Mouse (Mus musculus) frontal cortex, postnatal 14 days (tissue): ENCODE data around the gene E130114P18Rik.

Experiments used
- DNase-seq, 2 experiments: peaks; one replicate each; pipeline ENCODE4 v3.0.0; 2022; ENCODE audit warnings: low spot score in 2 of 2

Gene E130114P18Rik

DNA sequence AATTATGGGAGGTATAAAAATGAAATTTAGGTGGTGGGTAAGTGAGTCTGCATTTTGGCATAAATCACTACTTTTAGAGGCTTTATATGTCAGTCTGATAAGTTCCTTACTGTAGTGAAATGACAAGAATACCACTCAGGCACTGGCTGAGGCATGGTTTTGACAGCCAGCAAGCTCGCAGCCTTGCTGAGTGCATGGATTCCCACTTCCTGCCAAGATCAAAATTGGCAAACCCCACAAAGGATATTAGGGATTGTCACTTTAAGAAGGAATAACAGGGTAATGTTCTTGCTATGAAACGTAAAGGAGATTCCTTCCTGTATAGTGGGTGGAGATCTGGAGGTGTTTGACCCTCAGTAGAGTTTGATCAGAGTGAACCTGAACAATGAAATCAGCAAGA is 27.4 kb upstream of the E130114P18Rik start:
- no peak for DNase-seq

DNA sequence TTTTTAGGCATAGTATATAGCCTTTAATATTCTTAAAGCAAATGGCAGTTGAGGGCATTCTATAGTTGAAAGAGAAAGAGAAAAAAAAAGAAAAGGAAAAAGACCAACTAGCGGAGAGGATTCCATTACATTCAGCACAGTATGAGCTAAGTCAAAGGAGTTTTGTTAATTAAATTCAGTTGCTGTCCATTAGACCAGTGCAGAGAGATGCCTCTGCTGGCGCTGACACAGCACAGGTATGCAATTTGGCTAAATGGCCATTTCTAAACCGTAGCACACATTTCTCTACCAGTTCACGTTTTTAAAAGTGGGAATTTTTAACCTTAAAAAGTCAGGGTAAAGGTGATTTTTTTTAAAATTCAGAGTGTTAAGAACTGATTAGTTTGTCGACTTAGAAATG is 26.8 kb upstream of the E130114P18Rik start:
- no peak for DNase-seq

DNA sequence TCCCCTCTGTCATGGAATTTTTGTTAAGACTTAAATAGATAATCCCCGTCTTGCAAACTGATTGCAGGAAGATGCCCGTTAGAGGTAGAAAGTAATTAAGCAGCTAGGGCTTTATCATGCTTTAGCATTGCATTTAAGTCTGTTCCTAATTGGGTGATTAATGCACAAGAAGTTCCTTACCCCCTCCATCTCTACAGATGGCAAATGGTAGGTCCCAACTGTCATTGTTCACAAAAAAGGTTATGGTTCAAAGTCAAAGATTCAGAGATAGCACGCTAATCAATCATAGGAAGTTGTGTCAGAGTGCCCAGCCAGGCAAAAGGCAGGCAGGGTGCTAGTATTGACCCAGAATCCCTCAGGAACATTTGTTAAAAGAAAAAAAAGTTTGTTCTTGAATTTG is 25.9 kb upstream of the E130114P18Rik start:
- DNase-seq: no peak

DNA sequence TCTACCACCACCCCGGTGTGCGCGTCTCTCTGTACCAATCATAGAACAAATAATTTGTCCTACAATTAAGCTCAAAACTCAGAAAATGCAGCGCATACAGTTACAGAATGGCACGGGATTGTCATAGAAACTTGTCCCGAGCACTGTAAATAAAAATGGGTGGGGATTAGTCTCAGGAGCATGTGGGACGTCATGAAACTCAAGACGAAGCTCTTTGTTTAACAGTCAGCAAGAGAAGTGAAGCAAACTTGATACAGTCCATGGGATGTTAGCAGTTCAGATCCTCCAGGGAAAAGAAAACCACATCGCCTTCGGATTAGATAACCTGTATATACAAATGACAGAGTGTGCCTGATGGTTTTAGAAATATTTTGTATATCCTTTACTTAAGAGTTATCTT is 18.6 kb upstream of the E130114P18Rik start:
- no peak for DNase-seq

DNA sequence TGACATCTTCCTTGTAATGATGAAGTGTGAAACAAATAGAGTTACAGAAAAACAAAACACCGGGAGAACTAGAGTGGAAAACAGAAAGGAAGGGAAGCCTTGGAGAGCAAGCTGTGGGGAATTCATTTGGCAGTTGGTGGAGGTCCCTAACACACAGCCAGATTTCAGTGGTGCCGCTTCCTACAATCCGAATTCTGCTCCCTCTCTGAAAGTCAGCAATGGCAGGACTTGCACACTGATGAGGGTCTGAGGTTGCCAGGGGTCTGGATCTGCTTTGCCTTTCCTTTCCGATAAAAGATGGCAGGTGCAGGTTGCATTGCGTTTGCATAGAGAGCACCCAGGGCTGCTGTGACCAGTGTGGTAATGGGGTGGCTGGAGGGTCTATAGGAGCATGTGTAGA is 18.1 kb upstream of the E130114P18Rik start:
- no peak for DNase-seq

DNA sequence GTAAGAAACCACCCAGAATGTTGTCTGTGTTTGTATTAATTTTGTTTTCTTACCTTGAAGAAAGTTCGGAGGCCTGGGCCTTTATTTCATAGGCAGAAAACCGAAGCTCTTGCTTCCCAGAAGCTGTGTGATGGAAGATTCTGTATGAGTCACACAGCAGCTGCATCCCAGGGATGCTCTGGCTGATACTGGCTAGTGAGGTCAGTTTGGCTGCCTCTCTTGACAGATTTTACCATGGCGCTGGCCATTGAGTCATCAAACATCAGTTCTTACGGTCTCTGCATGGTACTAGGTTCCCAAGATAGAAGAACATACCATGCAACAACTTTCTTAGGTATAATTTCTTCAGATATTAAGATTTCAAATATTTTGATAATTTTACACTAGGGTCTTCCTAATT is 17.0 kb upstream of the E130114P18Rik start:
- DNase-seq: no peak

DNA sequence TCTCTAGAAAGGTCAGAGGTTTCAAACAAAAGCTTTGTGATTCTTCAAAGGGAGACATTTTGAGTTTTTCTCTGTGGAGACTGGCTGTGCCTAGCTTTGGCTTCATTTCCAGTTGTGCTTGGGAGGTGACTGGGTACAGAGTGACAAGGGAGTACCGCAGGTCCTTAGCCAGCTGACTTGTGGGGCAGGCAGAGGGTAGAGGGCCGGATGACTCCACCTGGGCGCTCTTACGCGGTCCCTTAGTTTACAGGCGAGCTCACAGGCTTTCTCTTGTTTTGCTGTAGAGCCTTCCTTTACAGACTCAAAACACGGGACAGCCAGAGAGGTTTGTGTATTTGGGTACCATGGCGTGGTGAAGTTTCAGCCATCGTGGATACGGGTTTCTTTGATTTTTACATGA is 16.1 kb upstream of the E130114P18Rik start:
- DNase-seq: no peak

DNA sequence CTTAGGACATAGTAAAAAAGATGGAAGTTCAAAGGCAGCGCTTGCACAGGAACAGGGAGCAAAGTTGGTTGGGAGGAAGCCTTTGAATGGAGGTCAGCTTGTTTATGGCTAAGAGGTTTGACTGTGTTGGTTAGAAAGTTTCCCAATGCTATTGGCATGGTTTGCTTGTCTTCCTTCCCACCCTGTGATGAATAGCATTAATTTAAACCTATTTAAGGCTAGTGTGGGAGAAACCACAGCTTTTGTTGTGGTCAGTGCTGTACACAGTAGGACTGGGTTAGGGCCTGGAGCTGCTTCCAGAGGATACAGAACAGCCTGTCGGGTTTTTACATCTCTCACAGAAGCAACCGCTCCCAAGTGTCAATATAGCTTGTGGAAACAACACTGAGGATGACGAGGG is 10.7 kb upstream of the E130114P18Rik start:
- DNase-seq: no peak

DNA sequence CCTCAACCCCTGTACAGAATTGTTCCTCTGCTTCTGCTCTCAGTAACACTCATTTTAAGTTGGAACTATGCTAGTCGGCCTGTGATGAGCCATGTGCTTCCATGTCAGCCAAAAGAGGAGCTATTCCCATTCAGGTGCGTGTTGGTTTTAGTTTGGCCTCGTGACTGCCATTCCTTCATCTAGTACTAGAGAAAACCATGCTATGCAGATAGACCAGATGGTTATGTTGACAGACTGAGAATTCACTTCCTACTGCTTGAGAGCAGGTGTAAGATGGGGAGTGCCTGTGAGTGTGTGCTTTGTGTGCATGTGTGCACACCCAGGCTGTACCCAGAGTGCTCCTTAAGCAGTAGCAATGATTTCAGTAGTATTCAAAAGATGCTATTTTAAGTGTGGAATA is 9.6 kb upstream of the E130114P18Rik start:
- DNase-seq: no peak

DNA sequence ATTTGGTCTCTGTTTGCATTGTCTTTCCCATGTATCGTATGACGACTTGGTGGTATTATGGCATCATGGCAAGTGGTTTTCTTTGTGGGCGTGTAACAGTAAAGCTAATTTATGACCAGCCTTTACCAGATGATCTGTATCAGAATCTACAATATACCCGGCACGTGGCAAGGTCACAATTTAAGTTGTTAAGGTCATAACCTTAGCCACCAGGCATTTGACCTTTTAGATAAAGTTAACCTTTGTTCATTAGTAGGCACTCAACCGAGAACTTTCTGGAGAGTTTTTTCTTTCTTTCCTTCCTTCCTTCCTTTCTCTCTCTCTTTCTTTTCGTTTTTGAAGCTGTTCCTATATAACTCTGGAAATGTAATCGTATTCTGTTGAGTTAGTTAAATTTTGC is 8.7 kb upstream of the E130114P18Rik start:
- no peak for DNase-seq

DNA sequence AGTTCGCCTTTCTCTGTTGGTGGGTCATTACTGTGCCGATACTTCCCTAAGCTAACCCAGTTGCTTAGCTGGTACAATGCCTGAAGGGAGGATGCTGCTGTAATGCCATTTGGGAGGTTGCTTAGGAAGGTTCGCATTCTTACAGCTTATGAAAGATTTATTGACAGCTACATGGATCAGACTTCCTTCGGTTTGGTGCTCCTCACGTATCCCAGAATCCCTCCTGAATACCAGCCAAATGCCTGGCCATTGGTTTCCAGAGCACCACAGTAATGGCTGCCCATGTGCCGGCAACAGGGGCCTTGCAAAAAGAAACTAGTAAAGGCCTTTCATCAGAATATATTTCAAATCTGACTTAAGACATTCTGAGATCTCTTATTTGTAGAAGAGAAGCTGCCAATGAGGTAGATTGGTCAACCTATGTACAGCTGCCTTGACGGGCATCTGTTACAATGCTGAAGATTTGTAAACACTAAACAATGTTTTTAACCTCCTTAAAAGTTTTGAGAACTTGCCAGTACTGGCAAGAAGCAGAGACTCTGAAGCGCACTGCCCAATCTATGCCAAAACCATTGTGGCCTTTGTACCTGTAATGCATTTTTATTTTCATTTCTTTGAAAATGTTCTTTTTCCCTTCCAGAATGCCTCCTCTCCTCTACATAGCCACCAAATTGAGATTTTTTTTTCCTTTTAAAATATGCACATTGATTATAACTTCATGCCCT is 7.8 kb upstream of the E130114P18Rik start:
- DNase-seq: no peak

DNA sequence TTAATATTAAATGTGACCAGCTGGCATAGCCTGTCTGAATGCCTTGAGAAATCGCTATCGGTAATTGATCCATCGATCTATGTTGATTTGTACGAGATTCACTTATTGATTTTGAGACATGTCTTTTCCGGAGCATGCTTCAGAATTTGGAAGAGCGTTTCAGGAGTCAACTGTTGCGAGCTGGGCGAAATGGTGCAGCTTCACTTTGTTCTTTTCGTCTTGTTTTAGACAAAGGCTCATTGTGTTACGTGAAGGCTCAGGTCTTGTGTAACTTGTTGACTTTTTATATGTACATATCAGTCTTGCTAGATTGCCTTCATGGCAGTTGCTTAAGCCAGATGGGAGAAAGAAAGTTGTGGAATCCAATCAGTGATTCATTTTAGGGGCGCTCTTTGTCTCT is 6.4 kb upstream of the E130114P18Rik start:
- no peak for DNase-seq

DNA sequence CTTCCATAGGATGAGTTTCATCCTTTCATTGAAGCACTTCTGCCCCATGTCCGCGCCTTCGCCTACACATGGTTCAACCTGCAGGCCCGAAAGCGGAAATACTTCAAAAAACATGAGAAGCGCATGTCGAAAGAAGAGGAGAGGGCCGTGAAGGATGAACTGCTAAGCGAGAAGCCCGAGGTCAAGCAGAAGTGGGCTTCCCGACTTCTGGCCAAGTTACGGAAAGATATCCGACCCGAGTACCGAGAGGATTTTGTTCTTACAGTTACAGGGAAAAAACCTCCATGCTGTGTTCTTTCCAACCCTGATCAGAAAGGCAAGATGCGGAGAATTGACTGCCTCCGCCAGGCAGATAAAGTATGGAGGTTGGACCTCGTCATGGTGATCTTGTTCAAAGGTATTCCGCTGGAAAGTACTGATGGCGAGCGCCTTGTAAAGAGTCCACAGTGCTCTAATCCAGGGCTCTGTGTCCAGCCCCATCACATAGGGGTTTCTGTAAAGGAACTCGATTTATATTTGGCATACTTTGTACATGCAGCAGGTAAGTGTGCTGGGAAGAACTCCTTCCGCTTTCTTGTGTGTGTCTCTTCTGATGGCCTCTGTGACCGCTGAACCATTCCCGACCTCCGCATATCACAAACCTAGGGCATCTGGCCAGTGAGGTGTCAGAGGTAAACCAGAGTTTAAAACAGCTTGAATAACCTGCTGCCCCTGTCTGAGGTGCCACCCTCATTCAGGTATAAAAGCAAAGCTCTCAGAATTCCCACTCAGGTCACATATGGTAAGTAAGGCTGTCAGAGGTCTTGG is 5.4 kb upstream of the E130114P18Rik start:
- DNase-seq: no peak

DNA sequence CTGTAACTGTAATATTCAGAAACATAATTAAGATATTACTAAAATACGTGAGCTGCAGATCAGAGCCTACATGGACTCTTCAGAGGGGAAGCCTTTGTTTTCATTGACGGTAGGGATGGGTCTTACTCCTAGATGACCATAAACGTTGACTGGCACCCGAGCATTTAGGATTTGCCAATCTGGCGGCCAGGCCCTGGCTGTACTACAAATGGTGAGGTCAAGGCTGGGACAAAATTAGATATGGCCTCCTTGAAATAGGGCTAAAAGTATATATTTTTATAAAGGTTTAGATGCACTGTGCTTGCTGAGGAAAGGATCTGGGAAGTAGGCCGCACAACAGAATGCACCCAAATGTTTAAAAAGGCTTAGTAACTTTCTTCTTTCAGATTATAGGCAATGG is 4.6 kb upstream of the E130114P18Rik start:
- DNase-seq: no peak

DNA sequence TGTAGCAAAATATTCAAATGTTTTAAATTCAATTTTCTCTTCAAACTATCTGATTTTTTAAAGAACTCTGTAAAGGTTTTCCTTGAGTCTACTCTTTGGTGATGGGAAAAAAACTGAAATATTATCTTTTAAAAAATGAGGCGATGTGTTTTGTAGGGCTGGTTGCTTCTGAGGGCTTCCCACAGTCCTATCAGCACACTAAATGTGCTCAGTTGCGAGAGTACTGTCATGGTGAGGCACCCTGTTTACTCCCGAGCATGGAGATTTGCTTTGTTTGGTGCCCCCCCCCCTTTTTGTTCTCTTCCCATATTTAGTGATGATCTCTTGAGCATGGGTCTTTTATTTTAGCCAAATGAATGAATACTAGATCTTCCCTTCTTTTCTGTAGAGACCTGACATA is 4.2 kb upstream of the E130114P18Rik start:
- DNase-seq: no peak

DNA sequence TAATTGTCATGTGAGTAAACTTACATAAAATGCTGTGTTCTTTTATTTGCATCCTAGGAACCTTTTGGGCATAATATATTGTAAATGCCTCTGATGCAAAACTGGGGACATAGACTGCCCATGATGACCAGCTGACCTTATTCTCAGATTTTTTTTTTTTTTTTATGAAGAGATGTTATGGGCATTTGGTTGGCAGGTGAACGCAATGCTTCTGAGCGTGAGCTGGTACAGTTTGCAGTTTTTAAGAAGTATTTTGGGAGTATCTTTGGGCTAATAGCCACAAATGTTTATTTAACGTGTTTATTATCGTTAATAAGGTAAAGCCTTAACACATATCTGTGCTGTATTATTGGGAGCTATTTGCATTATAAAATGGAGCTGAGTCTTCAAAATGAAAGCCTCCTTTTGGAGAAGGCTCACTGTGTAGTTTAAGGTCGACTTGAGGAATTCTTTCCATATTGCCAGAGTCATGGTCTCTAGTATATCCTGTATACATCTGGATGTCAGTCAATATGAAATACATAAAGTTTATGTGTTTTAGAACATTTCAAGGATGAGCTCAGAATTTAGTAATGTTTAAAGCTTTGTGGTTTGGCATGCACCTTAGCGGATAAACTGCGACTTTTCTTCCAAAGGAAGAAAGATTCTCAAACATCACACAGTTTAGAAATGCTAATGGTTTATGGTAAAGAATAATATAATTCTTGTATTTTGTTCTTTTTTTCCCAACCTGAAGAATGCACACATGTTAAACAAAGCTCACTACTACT is 3.0 kb upstream of the E130114P18Rik start:
- no peak for DNase-seq

DNA sequence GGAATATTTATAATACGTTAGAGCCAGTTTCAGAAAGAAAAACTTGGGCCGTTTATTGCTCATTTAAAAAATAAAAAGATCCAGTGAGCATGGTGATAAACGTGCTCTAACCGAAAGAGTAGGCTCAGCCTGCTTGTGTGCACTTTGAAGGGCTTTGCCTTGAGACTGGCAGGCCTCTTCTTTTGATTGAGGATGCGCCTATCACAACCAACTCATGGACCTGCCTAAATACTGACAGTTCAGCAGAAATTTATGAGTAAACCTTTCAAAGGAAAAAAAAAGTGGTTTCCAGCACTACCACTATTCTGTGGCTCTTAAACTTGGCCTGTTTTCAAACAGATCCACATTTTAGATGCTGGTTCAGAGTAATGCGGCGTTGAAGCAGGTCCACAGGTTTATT is 2.1 kb upstream of the E130114P18Rik start:
- DNase-seq: no peak

DNA sequence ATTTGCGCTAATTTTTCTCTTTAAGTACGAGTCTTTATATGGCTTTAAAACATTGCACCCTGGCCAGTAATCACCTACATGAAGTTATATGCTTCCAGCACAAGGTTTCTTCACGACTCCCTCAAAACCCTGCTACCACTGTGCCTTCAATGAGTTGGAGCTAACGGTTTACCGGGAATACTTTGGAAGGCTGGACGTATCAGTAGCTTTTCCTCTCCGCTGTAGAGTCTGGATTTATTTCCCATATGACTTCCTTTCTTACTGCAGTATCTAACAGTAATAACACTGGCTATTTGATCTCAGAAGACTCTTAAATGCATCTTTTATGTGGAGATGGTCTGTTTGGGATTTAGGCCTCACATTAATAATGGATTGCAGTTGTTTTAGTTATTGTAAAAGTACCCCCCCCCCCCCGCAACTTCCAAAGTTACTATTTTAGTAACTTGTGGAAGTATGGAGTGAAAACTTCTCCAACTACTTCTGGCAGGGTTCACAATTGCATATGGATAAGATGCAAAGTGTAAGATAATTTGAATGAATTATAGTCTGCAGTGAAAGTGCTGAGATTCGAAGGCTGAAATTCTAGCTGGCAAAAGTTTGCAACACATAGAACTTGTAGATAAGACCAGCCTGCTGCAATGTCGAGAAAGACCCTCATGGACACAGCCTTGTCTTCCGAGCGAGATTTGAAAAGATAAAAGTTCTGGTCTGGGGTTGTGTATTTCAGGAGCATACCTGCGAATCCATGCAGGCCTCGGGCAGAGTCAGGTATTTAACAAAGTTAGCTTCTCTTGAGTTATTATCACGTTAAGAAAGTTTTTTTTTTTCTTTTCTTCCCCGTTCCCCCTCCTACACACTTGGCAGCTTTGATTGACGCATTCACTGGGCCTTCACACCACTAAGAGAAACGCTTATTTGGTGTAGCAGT is 1.4 kb upstream of the E130114P18Rik start:
- no peak for DNase-seq

DNA sequence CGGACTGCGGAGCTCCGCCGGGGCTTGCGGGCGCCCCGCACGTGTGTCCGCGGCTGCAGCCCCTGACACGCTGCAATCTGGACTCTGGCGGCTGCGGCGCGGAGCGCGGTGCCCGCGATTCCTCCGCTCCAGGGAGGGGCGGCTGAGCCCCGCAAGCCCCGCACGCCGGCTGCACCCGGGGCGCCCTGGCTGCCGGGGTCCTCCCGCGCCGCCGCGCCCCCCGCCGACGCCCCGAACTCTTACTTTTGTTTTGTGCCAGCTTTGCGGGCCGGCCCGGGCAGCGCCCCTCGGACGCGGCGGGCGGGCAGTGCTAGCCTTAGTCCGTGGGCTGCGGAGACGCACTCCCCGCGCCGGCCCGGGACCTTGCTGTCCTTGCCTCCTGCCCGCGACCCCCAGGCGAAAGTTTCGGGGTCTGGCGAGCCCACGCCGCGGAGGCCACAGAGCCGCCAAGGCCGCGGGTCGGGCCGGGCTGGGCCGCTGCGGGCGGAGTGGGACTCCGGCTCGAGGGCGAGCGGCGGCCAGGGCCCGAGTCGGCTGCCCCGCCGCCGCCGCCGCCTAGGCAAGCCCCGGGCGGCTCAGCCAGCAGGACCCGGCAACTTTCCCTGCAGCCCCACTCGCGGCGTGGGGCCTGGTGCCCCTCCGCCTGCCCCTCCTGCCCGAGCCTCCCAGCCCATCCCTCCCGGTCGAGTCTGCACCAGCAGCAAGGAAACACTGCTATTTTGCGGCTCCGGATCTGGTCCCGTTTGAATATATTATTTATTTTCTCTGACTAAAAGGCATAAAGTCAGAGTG is 529 bp upstream of the E130114P18Rik start:
- DNase-seq: no peak

DNA sequence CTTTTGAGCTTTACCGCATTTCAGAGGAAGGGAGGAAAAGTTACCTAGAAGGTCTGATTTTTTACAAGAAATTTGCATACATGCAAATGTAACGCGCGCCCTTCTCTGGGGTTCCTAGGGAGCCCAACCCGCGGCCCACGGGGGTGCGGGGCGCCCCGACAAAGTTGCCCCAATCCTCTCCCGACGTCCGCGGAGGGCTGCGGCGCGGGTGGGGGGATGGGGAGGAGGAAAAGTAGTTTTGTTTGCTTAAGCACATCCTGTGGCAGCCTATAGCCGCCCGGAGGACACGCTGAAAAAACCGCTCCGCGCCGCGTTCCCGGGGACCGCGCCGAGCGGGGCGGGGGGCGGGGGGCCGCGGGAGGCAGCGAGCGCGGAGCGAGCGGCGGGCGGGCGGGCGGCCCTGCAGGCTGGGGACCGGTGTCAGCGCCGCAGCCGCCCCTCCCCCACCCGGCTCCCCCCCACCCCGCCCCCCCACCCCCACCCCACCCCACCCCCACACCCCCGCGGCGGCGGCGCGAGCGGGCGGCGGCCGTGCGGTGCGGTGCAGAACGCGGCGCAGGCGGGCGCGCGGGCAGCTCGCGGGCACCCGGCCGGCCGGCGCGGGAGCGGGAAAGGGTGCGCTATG is 685 bp downstream of the E130114P18Rik start:
- DNase-seq: peak in 1 of 2 experiments; percentile 40
